Mouse (Mus musculus) kidney, adult 11 months (tissue): Measurements from ENCODE around the gene Ntsr1.

Source experiments
- DNase-seq: peaks from one replicate; pipeline ENCODE4 v3.0.0; 2022

The Ntsr1 gene

DNA sequence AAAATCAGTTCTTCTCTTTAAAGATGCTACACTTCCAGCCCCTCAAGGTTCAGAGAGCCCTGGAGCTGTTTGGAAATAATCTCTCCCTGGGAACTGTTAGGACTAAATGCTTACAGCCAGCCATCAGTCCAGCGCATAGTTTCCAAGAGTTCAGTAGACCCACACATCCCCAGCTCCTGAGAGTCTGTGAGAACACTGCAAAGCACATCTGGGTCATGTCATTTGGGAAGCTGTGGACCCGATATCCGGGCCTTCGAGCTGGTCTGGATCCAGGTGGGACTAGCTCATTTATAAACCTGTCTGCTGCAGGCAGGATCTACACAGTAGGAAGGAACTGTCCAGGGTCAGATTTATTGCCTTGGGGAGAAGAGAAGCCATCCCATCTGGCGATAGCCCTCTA lies 11.1 kb downstream of the Ntsr1 start:
- DNase-seq = no peak

GRCm38 (mm10) chr2:180511875-180512661 lies 12.3 kb downstream of the Ntsr1 start:
- DNase-seq = no peak

DNA sequence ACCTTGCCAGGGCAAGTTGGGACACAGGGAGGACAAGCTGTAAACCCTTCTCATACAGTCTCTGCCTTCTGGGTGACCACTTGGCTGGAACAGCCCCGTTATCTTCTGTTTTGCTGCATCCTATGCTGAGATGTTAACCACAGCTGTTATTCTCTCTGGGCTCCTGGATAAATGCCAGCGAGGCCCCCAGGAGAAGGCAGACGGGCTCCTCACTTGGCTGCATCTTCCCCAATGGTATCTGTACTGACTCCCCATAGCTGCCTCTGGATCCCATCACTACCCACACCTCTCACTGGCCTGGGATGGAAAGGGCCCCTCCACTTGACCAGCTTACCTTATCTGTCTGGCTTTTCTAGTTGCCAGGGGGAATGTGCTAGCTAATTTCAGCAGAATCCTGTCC lies 13.2 kb downstream of the Ntsr1 start:
- DNase-seq = no peak

GRCm38 (mm10) chr2:180513835-180514234 lies 14.1 kb downstream of the Ntsr1 start:
- no peak for DNase-seq

DNA sequence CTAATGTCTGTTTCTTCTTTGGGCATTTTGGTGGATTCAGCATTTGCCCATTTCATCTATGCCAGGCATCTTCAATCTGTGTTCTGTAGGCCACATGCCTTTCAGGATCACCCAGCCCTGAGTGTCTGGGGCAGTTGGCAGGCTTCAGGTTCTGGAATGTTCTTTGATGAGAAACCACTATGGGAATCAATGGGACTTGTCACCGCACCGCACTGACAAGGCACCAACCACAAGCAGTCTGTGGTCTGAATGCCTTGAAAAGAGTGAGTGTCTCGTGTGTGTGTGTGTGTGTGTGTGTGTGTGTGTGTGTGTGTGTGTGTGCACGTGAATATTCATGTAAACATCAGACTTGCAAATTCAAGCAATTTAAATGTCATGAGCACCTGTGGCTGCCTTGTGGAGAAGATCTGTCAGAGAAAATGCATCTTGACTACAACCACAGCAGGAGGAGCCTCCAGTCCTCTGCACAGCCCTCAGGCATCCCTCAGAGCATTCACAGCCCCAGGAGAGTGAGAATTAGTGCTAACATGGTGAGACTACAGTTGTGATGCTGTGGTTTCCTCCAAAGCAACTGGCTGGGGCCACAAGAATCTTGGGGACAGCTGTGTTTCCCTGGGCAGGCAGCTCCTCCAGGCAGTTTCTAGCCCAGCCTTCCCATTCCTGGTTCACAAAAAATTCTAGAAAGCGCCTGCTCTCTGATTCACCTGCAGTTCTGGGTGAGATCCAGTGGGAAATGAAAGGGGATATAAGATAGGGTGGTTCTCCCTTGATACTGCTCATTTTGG lies 21.9 kb downstream of the Ntsr1 start:
- no peak for DNase-seq

- DNase-seq = no peak
These were observed 23.0 kb downstream of the Ntsr1 start for GRCm38 (mm10) chr2:180522825-180523224.

DNA sequence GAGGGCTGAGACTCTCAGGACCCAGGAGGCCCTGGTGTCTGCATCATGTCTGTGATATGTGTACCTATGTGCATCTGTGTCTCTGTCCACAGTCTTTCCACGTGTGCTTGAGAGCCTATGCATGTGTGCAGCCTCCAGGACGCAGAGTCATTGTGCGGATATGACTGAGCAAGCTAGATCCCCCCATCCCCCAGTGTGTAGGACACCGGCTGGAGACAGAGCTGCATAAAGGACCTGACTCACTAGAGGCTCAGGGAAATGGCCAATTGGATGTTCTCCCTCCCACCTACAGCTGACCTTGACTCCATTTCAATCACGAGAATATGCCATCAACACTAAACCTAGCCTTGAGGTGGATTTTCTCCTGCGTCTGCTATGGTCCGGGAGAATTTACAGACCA lies 27.7 kb downstream of the Ntsr1 start:
- DNase-seq = no peak

- DNase-seq = no peak
These were observed 28.1 kb downstream of the Ntsr1 start for GRCm38 (mm10) chr2:180527883-180528282.

GRCm38 (mm10) chr2:180530130-180530529 lies 30.4 kb downstream of the Ntsr1 start:
- DNase-seq = no peak

DNA sequence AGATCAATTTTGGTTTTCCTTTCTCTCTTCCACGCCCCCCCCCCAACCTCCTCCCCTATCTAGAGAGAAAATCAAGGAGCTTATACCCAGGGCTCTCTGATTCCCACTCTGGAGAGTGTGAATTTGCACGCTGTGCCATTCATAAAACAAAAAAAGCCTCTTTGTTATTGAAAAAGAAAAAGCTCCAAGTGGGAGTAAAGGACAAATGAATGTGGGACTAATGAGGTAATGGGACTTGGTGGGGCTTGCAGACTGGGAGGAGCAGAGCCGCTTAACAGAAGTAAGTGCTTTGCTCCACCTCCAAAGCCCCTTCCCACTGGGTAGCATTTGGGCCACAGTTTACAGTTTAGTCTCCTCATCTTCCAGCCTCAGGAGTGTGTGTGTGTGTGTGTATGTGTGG lies 30.8 kb downstream of the Ntsr1 start:
- no peak for DNase-seq

DNA sequence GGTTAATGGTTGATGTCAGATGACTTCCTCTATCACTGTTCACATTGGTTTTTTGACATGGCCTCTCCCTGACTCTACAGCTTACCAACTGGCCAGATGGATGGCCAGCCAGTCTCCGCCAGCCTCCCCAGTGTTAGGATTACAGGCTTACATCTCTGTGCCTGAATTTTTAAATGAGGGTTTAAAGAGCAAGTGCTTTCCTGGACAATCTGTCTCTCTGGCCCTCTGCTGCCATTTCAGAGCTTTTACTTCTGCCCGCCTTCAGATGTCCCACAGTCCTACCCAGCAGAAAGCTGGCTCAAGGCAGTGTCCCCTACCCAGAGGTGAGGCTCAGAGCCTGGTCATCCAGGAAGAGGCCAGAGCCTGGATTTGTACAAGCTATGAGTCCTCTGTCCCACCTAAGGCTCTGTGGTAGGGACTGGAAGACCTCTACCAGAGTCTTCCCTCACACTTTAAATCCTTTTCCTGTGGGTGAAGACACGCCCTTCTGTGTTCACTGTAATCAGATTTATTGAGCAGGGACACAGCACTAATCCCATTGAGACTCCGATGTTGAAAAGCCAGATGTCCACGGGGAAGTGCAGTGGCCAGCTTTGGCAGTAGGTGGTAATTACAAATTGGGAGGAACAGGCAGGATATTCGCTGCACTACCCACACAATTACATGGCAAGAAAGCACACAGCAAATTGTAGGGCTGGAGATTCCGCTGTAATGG lies 32.1 kb downstream of the Ntsr1 start:
- DNase-seq = no peak

- DNase-seq = no peak
These were observed 32.7 kb downstream of the Ntsr1 start for GRCm38 (mm10) chr2:180532386-180532995.

- no peak for DNase-seq
These were observed 33.5 kb downstream of the Ntsr1 start for GRCm38 (mm10) chr2:180533237-180533636.

DNA sequence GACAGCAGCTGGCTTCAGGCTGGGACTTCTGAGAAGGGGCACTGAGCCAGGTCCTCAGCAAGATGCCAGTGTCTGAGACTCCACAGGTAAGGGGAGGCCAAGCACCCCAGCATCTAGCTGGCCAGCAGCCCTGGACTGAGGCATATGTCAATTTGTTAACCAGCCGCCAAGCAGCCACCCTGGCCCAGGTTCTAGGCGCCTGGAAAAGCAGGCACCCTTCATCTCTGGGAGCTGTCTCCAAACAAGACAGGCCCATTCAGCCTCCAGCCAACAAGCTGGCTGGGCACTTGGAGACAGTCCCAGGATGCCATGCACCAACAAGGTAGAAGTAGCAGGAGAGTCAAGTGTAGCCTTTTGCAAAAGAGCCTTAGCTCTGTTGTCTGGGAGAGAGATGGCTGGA lies 43.9 kb downstream of the Ntsr1 start:
- DNase-seq = no peak

DNA sequence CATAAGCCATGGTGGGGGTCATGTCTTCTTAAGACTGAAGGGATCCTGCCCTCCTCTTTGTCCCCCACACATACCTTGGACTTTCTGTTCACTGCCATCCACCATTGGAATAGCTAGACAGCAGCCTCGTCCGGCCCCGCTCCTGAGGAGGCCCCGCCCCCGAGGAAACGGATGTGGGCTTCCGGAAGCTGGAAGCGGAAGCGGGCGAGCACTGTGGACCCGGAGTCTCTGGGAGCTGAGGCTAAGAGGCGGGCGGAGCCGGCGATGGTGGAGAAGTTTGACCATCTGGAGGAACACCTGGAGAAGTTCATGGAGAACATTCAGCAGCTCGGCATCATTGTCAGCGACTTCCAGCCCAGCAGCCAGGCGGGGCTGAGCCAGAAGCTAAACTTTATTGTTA lies 45.3 kb downstream of the Ntsr1 start:
- no peak for DNase-seq

DNA sequence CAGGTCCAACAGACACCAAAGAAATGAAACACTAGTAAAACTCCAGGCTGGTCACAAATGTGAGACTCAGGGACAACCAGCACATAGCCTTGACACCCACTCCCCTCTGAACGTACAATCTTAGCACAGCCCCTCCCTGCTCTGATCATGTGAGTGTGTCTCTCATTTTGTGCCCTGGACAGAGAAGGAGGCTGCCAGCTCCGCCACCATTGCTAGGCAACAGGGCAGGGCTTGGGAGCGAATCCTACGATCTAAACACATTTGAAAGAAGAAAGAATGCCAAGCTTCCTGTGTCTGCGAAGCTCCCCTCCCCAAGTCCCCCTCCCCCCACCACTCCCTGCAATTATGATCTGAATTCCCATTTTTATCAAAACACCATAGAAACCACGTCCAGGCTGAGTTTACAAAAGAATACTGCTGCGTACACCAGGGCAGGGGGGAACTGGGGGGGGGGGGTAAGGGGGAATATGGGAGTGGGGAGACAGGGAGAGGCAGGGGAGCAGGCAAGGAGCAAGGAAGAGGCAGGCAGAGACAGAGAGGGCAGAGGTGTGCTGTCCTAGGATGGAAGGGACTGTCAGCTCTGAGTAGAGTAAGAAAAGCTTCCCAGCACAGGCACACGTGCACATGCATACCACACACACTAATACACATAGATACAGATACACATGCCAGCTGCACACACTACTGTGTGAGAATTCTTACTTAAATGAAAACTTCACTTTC lies 47.8 kb downstream of the Ntsr1 start:
- DNase-seq = no peak

DNA sequence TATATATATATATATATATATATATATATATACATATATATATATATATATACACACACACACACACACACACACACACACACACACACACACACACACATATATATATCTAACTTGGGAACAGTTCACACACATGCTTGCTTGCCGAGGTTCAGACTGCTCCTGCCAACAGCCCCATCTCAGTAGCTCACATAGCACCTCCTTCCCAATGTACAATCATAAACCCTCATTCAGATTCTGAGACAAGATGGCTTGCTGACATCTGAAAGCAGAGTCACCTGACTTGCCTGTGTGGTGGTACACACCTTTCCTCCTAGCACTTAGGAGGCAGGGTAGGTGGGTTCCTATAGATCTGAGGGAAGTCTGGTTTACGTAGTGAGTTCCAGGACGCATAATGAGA lies 52.6 kb downstream of the Ntsr1 start:
- no peak for DNase-seq

GRCm38 (mm10) chr2:180555219-180555618 lies 55.4 kb downstream of the Ntsr1 start:
- no peak for DNase-seq

DNA sequence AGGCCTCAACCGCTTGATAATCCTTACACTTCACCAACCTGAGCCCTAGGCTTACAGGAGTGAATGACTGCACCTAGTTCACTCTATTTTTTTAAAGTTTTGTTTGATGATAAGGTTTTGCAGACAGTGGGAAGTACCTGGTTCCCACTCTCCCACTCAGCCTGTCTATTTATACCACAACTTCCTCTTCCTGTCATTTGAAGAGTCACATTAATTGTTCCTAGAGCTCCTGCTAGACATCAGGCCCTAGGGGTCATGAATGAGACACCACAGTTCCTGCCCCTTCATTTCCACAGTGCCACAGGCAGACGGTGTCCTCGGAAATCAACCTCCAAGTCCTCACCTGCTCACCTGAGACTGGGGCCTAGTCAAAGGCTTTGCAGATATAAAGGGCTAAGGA lies 56.7 kb downstream of the Ntsr1 start:
- no peak for DNase-seq

GRCm38 (mm10) chr2:180560245-180560644 lies 60.5 kb downstream of the Ntsr1 start:
- no peak for DNase-seq

DNA sequence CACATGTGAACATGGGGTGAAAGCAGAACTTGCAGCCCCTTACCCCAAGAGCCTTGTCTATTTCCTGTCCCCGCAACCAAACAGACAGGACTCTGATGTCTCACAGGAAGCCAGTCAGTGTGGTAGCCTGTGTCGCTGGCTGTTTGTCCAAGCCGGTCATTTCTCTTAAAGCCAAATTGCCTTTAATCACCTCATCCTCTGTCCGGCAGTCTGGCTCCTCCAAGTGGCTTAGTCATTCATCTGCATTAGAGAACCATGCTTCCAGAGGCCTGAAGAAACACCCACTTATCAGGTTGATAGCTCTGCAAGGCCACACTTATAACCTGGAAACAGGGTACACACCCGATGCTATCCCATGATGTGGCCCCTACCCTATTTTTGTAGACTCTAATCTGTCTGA lies 62.4 kb downstream of the Ntsr1 start:
- DNase-seq = no peak

DNA sequence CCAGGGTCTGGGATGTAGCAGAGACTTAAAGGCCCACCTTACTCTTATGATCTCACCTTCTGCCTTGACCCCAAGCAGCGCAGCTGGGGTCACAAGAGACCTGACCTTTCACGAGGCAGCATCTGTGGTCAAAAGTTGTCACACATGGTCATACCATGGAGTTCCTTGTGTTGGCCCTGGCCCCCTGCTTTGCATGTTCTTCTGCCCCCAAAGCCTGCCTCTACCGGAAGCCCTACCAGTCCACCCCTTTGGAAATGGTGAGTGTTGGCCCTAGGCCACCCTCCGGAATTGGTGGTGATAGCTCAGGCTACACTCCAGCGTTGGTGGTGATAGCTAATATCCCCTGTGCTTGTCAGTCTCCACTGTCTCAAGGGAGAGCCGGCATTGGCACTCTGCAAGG lies 63.5 kb downstream of the Ntsr1 start:
- DNase-seq = no peak

DNA sequence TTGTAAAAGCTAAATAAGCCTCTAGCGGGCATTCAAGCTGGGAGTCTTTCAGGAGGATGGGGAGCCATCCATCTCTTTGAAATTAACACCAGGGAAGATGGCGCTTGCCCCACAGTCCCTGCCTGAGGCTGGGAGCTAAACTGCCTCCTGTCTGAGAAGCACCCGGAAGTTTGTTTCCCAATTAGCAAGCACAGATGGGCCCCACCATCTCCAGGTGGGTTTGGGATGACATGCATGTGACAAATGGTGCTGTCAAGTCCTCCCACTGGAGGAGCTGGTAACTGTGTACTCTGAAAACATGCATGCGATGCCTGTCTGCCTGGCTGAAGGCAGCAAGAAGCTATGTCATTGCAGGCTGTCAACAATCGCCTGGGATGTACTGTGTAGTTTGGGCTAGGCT lies 64.1 kb downstream of the Ntsr1 start:
- no peak for DNase-seq
